ENCODE assay signal across 8 mouse cellular contexts in genomic region chr14:49234788-49235515, GRCm38 (mm10). TPM values are rescaled to one million over a fixed set of nuclear protein-coding genes. Genes with fewer than 3 reads are reported as not detected.
DNase-seq lines count a peak whose midpoint lies in the region; ATAC-seq and TF ChIP-seq lines count a peak whose summit lies in the region.

No protein-coding gene starts in this region.

- no peaks in the 10 kb centered on the region for H3K27me3 ChIP-seq in forebrain, postnatal 0 days (ENCODE audit: insufficient read depth, low read length)
- no peaks in the 10 kb centered on the region for H3K27me3 ChIP-seq in forebrain, embryonic 13.5 days
- no peaks in the 10 kb centered on the region for H3K27me3 ChIP-seq in thymus, adult 2 months (ENCODE audit: control insufficient read depth, insufficient read depth, low read length)

- H3K4me1 ChIP-seq in forebrain, postnatal 0 days (ENCODE audit: insufficient read depth): no peaks in the 10 kb centered on the region
- no peaks in the 10 kb centered on the region for H3K4me1 ChIP-seq in forebrain, embryonic 13.5 days
- no peaks in the 10 kb centered on the region; the same call in 1 of the 2 replicates for H3K4me1 ChIP-seq in thymus, adult 2 months (replicated peaks; ENCODE audit: control insufficient read depth, insufficient read depth, low read length)

- H3K4me3 ChIP-seq in forebrain, postnatal 0 days (ENCODE audit: low read depth, low read length): no peak overlapping the region
- no peak overlapping the region for H3K4me3 ChIP-seq in forebrain, embryonic 13.5 days
- no peak overlapping the region for H3K4me3 ChIP-seq in thymus, adult 2 months (ENCODE audit: control insufficient read depth, insufficient read depth, low read length)

- H3K4me2 ChIP-seq in forebrain, postnatal 0 days (ENCODE audit: low read depth): no peak overlapping the region
- no peak overlapping the region for H3K4me2 ChIP-seq in forebrain, embryonic 13.5 days

- TF ChIP-seq POLR2A in thymus, adult 2 months (IDR thresholded peaks at IDR 0.05; ENCODE audit: control insufficient read depth, extremely low read depth, insufficient read depth, low read length, poor library complexity): no peak

- no peaks in the 10 kb centered on the region for H3K9me3 ChIP-seq in forebrain, postnatal 0 days (ENCODE audit: low read length)
- H3K9me3 ChIP-seq in forebrain, embryonic 13.5 days (replicated peaks): no peaks in the 10 kb centered on the region

- DNase-seq in forebrain, postnatal 0 days: peak; percentile 45
- peak; percentile 24 to 32 for DNase-seq in right cerebral cortex, adult 2 months (ENCODE audit: low spot score in 2 of 2)
- no peak for DNase-seq in right cerebral cortex, postnatal 36 days (ENCODE audit: low spot score in 2 of 2)
- DNase-seq in cerebellum, adult 9-10 months: peak; percentile 34
- peak; percentile 54 for DNase-seq in lung, postnatal 25 days (ENCODE audit: low spot score)
- peak; percentile 61 for DNase-seq in thymus, adult 2 months

- WGBS in forebrain, postnatal 0 days: 50% methylated on average over 9 of the region's 9 CpGs
- WGBS in forebrain, embryonic 13.5 days: 36% methylated on average over 9 of the region's 9 CpGs
- 59% methylated on average over 9 of the region's 9 CpGs for WGBS in thymus, adult 2 months

- no peak overlapping the region for H3K9ac ChIP-seq in forebrain, postnatal 0 days
- no peak overlapping the region for H3K9ac ChIP-seq in forebrain, embryonic 13.5 days

- peak; percentile 61 for TF ChIP-seq CTCF in forebrain, postnatal 0 days (IDR thresholded peaks at IDR 0.05; ENCODE audit: low read depth)
- no peak for TF ChIP-seq CTCF in thymus, adult 2 months (IDR thresholded peaks at IDR 0.05; ENCODE audit: borderline replicate concordance, control insufficient read depth, extremely low read depth, insufficient read depth, low read length, poor library complexity)

- no peak for ATAC-seq in forebrain, postnatal 0 days
- no peak for ATAC-seq in forebrain, embryonic 13.5 days
- ATAC-seq in inflammation-experienced regulatory T-cells, adult 6 months: peak; percentile 93

- H3K27ac ChIP-seq in forebrain, postnatal 0 days (ENCODE audit: low read depth, low read length): no peak overlapping the region
- no peak overlapping the region for H3K27ac ChIP-seq in forebrain, embryonic 13.5 days
- no peak overlapping the region for H3K27ac ChIP-seq in thymus, adult 2 months (ENCODE audit: control insufficient read depth, insufficient read depth, low read length)

- H3K36me3 ChIP-seq in forebrain, postnatal 0 days (ENCODE audit: insufficient read depth): no peaks in the 10 kb centered on the region
- H3K36me3 ChIP-seq in forebrain, embryonic 13.5 days (ENCODE audit: poor library complexity, severe bottlenecking): no peaks in the 10 kb centered on the region
- H3K36me3 ChIP-seq in thymus, adult 2 months (ENCODE audit: control insufficient read depth, insufficient read depth, low read length): no peaks in the 10 kb centered on the region

RNA-seq across cellular contexts. Expression of gene ccdc198, which starts 10.3 kb away (rescaled TPM):
- not detected in 2 replicates for total RNA-seq in forebrain, postnatal 0 days (2014; rRNA removed)
- 0.16 TPM in 1 of 2 replicates, not detected in the other for polyA plus RNA-seq in forebrain, postnatal 0 days (2015; fragmentation: Nextera tagmentation; extraction: Ambion mirVana)
- 0.09 and 0.10 TPM in 2 replicates for polyA plus RNA-seq in forebrain, embryonic 13.5 days (2015; fragmentation: Nextera tagmentation; extraction: Ambion mirVana)
- under 1 TPM in 1 of 3 experiments, not detected in 2; 0.31 TPM for polyA plus RNA-seq in inflammation-experienced regulatory T-cells, adult 6 months (2017; shearing (Covaris generic))
- not detected in 2 replicates for polyA plus RNA-seq in thymus, adult 2 months (2012; rRNA removed)

Comparison
In these comparisons a context has a peak if more than half of its experiments do, and no peak if none do; other contexts are left out.
1. DNase-seq: peak in forebrain, postnatal 0 days (single experiment), right cerebral cortex, adult 2 months (2 of 2), cerebellum, adult 9-10 months (single experiment), lung, postnatal 25 days (single experiment) and thymus, adult 2 months (single experiment); none in right cerebral cortex, postnatal 36 days (0 of 2).